Mouse (Mus musculus) bone marrow macrophage, adult 2 months (primary cell): ENCODE measurements around the gene Slfn5.

Source experiments
- CTCF ChIP-seq: IDR thresholded peaks from 2 replicates; pipeline ENCODE4 v1.5.1; 2012; ENCODE audit warnings: low read depth, mild to moderate bottlenecking, low read length, moderate library complexity
- POLR2A ChIP-seq: IDR thresholded peaks from 2 replicates; pipeline ENCODE4 v1.6.1; 2012; ENCODE audit warnings: mild to moderate bottlenecking, low read depth, low read length, borderline replicate concordance

DNA sequence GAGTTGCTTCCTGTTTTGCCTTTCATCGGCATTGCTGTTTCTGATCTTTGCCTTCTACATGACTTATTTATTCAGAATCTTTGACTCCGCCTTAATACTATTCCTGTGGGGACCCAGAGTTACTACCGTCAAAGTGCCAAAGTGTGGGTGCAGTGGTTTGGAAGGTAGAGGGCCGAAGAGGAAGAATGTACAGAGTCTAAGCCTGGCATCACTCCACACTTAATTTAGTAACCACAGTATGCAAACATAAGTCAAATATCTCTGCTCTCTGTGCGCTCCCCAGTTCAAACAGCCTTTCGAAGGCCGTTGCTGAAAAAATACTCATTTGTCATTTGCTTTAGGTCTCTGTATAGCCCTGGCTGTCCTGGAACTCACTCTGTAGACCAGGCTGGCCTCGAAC is 11.1 kb downstream of the Slfn5 start:
- no peak for TF ChIP-seq POLR2A
- no peak for TF ChIP-seq CTCF
